Mouse (Mus musculus): ENCODE data around the gene Ppp6r3.

GRCm38 (mm10) chr19:3586026-3586425 is 10.5 kb upstream of the Ppp6r3 start:
- no peak for TF ChIP-seq EP300 (IDR thresholded peaks at IDR 0.05; ENCODE audit: low read depth)
- no peak for TF ChIP-seq CTCF (IDR thresholded peaks at IDR 0.05; ENCODE audit: low read depth)

Data from heart, postnatal 0 days (tissue).